Mouse (Mus musculus) forebrain, embryonic 14.5 days (tissue): ENCODE measurements around the gene Rexo5. TPM values are rescaled to one million over a fixed set of nuclear protein-coding genes. Genes with fewer than 3 reads are reported as not detected.

Experiments used
- ATAC-seq: fragments of 200-750 bp; cut with Nextera tagmentation; 2 replicates; pipeline ENCODE4 v1.8.0; 2017; ENCODE audit warnings: mild to moderate bottlenecking, moderate library complexity
- DNase-seq: peaks from one replicate; pipeline ENCODE4 v3.0.0-alpha.2; 2015; ENCODE audit warnings: low spot score
- H3K27ac ChIP-seq: fragments of 300-500 bp; sonication (generic); 2 replicates; pipeline ENCODE4 v1.5.1; 2014; ENCODE audit warnings: low read depth, mild to moderate bottlenecking, control low read depth, low read length, moderate library complexity
- H3K27me3 ChIP-seq: fragments of 300-500 bp; sonication (generic); replicated peaks from 2 replicates; pipeline ENCODE4 v1.6.1; 2014; ENCODE audit warnings: low read length, control low read depth, mixed read lengths; ENCODE audit not compliant: control insufficient read depth, insufficient read depth
- H3K36me3 ChIP-seq: fragments of 300-500 bp; sonication (generic); 2 replicates; pipeline ENCODE4 v1.6.1; 2014; ENCODE audit warnings: low read length, control low read depth; ENCODE audit not compliant: control insufficient read depth, insufficient read depth
- H3K4me1 ChIP-seq: fragments of 300-500 bp; sonication (generic); 2 replicates; pipeline ENCODE4 v1.6.1; 2014; ENCODE audit warnings: antibody characterized with exemption, low read length, control low read depth; ENCODE audit not compliant: control insufficient read depth, insufficient read depth
- H3K4me2 ChIP-seq: fragments of 300-500 bp; sonication (generic); 2 replicates; pipeline ENCODE4 v1.6.1; 2014; ENCODE audit warnings: mild to moderate bottlenecking, control low read depth, low read length
- H3K4me3 ChIP-seq: fragments of 300-500 bp; sonication (generic); 2 replicates; pipeline ENCODE4 v1.5.1; 2014; ENCODE audit warnings: low read depth, low read length, control low read depth
- H3K9ac ChIP-seq: fragments of 300-500 bp; sonication (generic); 2 replicates; pipeline ENCODE4 v1.6.1; 2014; ENCODE audit warnings: mild to moderate bottlenecking, low read length, control low read depth, moderate library complexity
- H3K9me3 ChIP-seq: fragments of 300-500 bp; sonication (generic); replicated peaks from 2 replicates; pipeline ENCODE4 v1.6.1; 2016; ENCODE audit warnings: low read length, control low read depth, mixed read lengths; ENCODE audit not compliant: control insufficient read depth
- WGBS: fragments of 180-500 bp; shearing (Covaris S2); extraction: QIAGEN DNeasy Blood & Tissue Kit; methylation state at CpG from one replicate; pipeline ENCODE4 v1.1.7; 2014; 5-methylcytosine and 5-hydroxymethylcytosine counted together
- polyA plus RNA-seq: library from polyadenylated mRNA; unstranded; fragments of >200 nt; fragmentation: Nextera tagmentation; extraction: Ambion mirVana; gene quantifications from 2 replicates; pipeline ENCODE4 v1.2.1, GENCODE M21; 2014

Rexo5 gene
- polyA plus RNA-seq, 1 experiment from 2014 or later: 13.7 TPM

- ATAC-seq: no peak
- H3K4me3 ChIP-seq: no peak overlapping the region
- no peak for DNase-seq
- no peaks in the 10 kb centered on the region for H3K27me3 ChIP-seq
- peaks cover 3% of the 10 kb centered on the region; the same call in 1 of the 2 replicates for H3K36me3 ChIP-seq
- no peaks in the 10 kb centered on the region for H3K4me1 ChIP-seq
- H3K4me2 ChIP-seq: no peak overlapping the region
- no peak overlapping the region for H3K9ac ChIP-seq
- no peak overlapping the region for H3K27ac ChIP-seq
- WGBS: 95% methylated on average over 4 of the region's 4 CpGs
- H3K9me3 ChIP-seq: no peaks in the 10 kb centered on the region
These were observed 94.1 kb downstream of the Rexo5 start for GRCm38 (mm10) chr7:119887887-119888286.

GRCm38 (mm10) chr7:119892198-119892597, 98.4 kb downstream of the Rexo5 start:
- WGBS: 90% methylated on average over 1 of the region's 1 CpGs
- Histone ChIP-seq H3K36me3 (no peaks in the 10 kb centered on the region), H3K27ac (no peak overlapping the region), H3K9me3 (no peaks in the 10 kb centered on the region), H3K4me2 (no peak overlapping the region), H3K4me3 (no peak overlapping the region), H3K4me1 (peaks cover 12% of the 10 kb centered on the region; the same call in 1 of the 2 replicates), H3K9ac (no peak overlapping the region), H3K27me3 (no peaks in the 10 kb centered on the region)
- DNase-seq (no peak), ATAC-seq (no peak)

GRCm38 (mm10) chr7:119892742-119893141, 98.9 kb downstream of the Rexo5 start:
- Histone ChIP-seq H3K9ac (no peak overlapping the region), H3K4me2 (no peak overlapping the region), H3K9me3 (no peaks in the 10 kb centered on the region), H3K27ac (no peak overlapping the region), H3K36me3 (no peaks in the 10 kb centered on the region), H3K27me3 (no peaks in the 10 kb centered on the region), H3K4me3 (no peak overlapping the region), H3K4me1 (peaks cover 12% of the 10 kb centered on the region; the same call in 1 of the 2 replicates)
- 90% methylated on average over 4 of the region's 4 CpGs for WGBS
- DNase-seq (no peak), ATAC-seq (no peak)

- ATAC-seq (peak; percentile 54), DNase-seq (no peak)
- H3K9ac ChIP-seq: peak overlapping the region; percentile 67
- peak overlapping the region; percentile 93 for H3K27ac ChIP-seq
- no peaks in the 10 kb centered on the region for H3K9me3 ChIP-seq
- H3K4me1 ChIP-seq: peaks cover 12% of the 10 kb centered on the region; the same call in 1 of the 2 replicates
- no peaks in the 10 kb centered on the region for H3K36me3 ChIP-seq
- peak overlapping the region; percentile 60 for H3K4me3 ChIP-seq
- peak overlapping the region; percentile 49 for H3K4me2 ChIP-seq
- H3K27me3 ChIP-seq: no peaks in the 10 kb centered on the region
- 3% methylated on average over 15 of the region's 15 CpGs for WGBS
These were observed 101.2 kb downstream of the Rexo5 start for GRCm38 (mm10) chr7:119894818-119895544.

GRCm38 (mm10) chr7:119895639-119896512, 102.1 kb downstream of the Rexo5 start, which contains the start of the genes Lyrm1 and Dcun1d3:
TSS of gene Lyrm1 (plus strand) at chr7:119895861.
TSS of gene Dcun1d3 (minus strand) at chr7:119896298.
- H3K4me2 ChIP-seq: peak within 1 kb of the TSS; percentile 77
- no peaks in the 10 kb centered on the region for H3K9me3 ChIP-seq
- ATAC-seq: peak; percentile 98
- H3K27me3 ChIP-seq: no peaks in the 10 kb centered on the region
- H3K4me3 ChIP-seq: peak within 1 kb of the TSS; percentile 60
- peak within 1 kb of the TSS; percentile 93 for H3K27ac ChIP-seq
- H3K9ac ChIP-seq: peak within 1 kb of the TSS; percentile 67
- WGBS: under 1% methylated on average over 63 of the region's 63 CpGs
- H3K4me1 ChIP-seq: peaks cover 12% of the 10 kb centered on the region; the same call in 1 of the 2 replicates
- peak; percentile 99 for DNase-seq
- no peaks in the 10 kb centered on the region for H3K36me3 ChIP-seq

GRCm38 (mm10) chr7:119897521-119898109, 103.8 kb downstream of the Rexo5 start:
- no peak overlapping the region for H3K4me2 ChIP-seq
- WGBS: 93% methylated on average over 8 of the region's 8 CpGs

GRCm38 (mm10) chr7:119898247-119898856, 104.5 kb downstream of the Rexo5 start:
- Histone ChIP-seq H3K9me3 (no peaks in the 10 kb centered on the region), H3K4me1 (peaks cover 12% of the 10 kb centered on the region; the same call in 1 of the 2 replicates), H3K4me2 (no peak overlapping the region), H3K9ac (no peak overlapping the region), H3K27me3 (no peaks in the 10 kb centered on the region), H3K27ac (no peak overlapping the region), H3K4me3 (no peak overlapping the region), H3K36me3 (no peaks in the 10 kb centered on the region)
- no peak for DNase-seq
- ATAC-seq: no peak
- 74% methylated on average over 1 of the region's 1 CpGs for WGBS

More at GRCm38 (mm10) chr7:119897521-119898109, 103.8 kb downstream of the Rexo5 start:
- Histone ChIP-seq H3K4me3 (no peak overlapping the region), H3K36me3 (no peaks in the 10 kb centered on the region), H3K27ac (no peak overlapping the region), H3K9me3 (no peaks in the 10 kb centered on the region), H3K27me3 (no peaks in the 10 kb centered on the region), H3K9ac (no peak overlapping the region), H3K4me1 (peaks cover 12% of the 10 kb centered on the region; the same call in 1 of the 2 replicates)
- no peak for ATAC-seq
- DNase-seq: no peak
